Mouse (Mus musculus) G1E (cell line): ENCODE data around the gene Ptpn14.

Source experiments
- CTCF ChIP-seq: IDR thresholded peaks from 2 replicates; pipeline ENCODE4 v1.5.1; 2012; ENCODE audit warnings: low read depth, low read length, inconsistent platforms, mixed read lengths
- GATA1 ChIP-seq: IDR thresholded peaks from 2 replicates; pipeline ENCODE4 v1.6.1; 2012; ENCODE audit warnings: borderline replicate concordance, low read length, inconsistent platforms, mixed read lengths
- GATA2 ChIP-seq: IDR thresholded peaks from 2 replicates; pipeline ENCODE4 v1.6.1; 2012; ENCODE audit warnings: low read depth, low read length, inconsistent platforms, borderline replicate concordance
- POLR2AphosphoS5 ChIP-seq: IDR thresholded peaks from 2 replicates; pipeline ENCODE4 v1.6.1; 2012; ENCODE audit warnings: low read depth, low read length, inconsistent platforms; ENCODE audit not compliant: insufficient replicate concordance
- TAL1 ChIP-seq: conservative IDR thresholded peaks from 2 replicates; pipeline ENCODE4 v1.6.1; 2012; ENCODE audit warnings: low read depth, low read length, inconsistent platforms, mixed read lengths

DNA sequence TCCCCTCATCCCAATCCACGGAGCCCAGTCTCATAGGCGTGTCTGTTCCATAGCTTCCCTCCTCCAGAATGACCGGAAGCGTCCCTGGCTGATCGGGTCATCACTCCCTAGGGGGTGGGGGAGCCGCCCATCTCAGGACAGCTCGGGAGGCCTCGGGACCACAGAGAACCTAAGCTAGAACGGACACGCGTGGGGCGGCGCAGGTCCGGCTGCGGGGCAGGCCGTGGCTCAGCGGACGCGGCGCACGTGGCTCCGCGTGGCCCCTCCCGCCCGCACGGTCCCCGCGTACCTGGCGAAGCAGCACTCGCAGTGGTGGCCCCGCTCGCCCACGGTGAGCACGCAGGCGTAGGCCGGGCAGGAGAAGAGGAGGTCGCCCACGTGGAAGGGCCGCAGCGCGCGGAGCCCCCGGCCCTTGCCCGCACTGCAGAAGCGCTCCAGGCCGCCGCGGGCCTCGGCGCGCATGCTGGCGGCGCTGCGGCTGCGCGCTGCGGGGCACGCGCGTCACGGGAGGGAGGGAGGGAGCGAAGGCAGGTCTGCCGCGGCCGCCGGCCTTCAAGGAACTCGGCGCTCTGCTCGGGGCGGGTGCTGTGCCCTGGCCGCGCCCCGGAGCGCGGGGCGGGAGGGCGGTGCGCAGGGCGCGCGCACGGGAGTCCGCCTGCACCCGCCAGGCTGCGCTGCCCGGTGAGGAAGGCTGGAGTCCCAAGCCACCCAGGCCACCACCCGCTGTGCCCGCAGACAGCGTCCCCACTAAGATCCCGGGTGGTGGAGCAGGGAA lies 193.9 kb downstream of the Ptpn14 start, which contains the start of gene Smyd2:
- TF ChIP-seq CTCF (no peak), GATA1 (no peak), TAL1 (no peak), POLR2AphosphoS5 (no peak), GATA2 (no peak)
